Mouse (Mus musculus) hematopoietic stem cell, adult 5-6 weeks (primary cell): ENCODE measurements around the gene Gnl3. TPM values are rescaled to one million over a fixed set of nuclear protein-coding genes. Genes with fewer than 3 reads are reported as not detected.

Experiments
- ATAC-seq, 2 experiments: fragments of 125-278 bp in 1 of 2; replicated peaks in 1 of 2; 2 replicates each; pipeline ENCODE4 v1.8.0; 2016 to 2017; ENCODE audit warnings: inconsistent platforms in 2 of 2, mild to moderate bottlenecking in 2 of 2, moderate number of reproducible peaks in 2 of 2, low read depth in 1 of 2, moderate TSS enrichment in 1 of 2; ENCODE audit not compliant: low FRiP score in 2 of 2, poor library complexity in 2 of 2, severe bottlenecking in 2 of 2, insufficient read depth in 1 of 2, low TSS enrichment in 1 of 2
- total RNA-seq: library from RNA; stranded (forward); fragments of 172-1452, 232-1000 nt; gene quantifications from 2 replicates; pipeline ENCODE4 v1.2.3, GENCODE M21; 2017

Gene Gnl3
- total RNA-seq, 1 experiment from 2014 or later: 449 TPM

DNA sequence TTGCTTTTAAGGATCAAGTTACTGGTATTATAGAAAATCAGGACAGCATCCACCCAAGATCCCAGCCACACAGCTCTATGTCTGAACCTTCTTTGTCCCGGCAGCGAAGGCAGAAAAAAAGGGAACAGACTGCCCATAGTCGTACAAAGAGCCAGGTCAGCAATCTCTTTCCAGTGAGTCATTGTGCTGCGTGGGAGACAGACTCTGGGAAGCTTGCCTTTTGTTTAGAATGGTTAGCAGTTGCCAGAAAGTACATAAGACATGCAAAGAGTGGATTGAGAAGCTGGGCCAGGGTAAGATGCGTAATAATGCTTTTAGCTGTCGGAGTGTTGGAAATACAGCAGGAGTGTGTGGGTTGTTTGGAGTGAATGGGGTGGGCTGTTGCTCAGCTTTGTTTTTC lies 44.7 kb downstream of the Gnl3 start:
- ATAC-seq: no peak

Other genes with a start within 250 kb of the Gnl3 start
- gene Tmem110, start 193.6 kb downstream of the Gnl3 start, total RNA-seq: 7.1 and 8.6 TPM in 2 replicates
- gene Mustn1, start 140.0 kb downstream of the Gnl3 start, total RNA-seq: not detected in 2 replicates
- 0.06 TPM in 1 of 2 replicates, not detected in the other for gene Itih4, start 132.7 kb downstream of the Gnl3 start, total RNA-seq
- gene Itih3, start 95.4 kb downstream of the Gnl3 start, total RNA-seq: not detected in 2 replicates
- not detected in 2 replicates for gene Itih1, start 75.9 kb downstream of the Gnl3 start, total RNA-seq
- gene Nek4, start 67.8 kb downstream of the Gnl3 start, total RNA-seq: 11.2 and 20.8 TPM in 2 replicates
- 30.1 and 44.4 TPM in 2 replicates for gene Glt8d1, start 17.8 kb downstream of the Gnl3 start, total RNA-seq
- 68.9 and 103 TPM in 2 replicates for gene Spcs1, start 17.5 kb downstream of the Gnl3 start, total RNA-seq
- gene Pbrm1, start within 50 bp of the Gnl3 start, total RNA-seq: 80.7 and 82.2 TPM in 2 replicates
- 52.8 and 60.0 TPM in 2 replicates for gene Smim4, start 109.8 kb upstream of the Gnl3 start, total RNA-seq
- gene Nt5dc2, start 111.9 kb upstream of the Gnl3 start, total RNA-seq: 54.5 and 57.9 TPM in 2 replicates
- gene Stab1, start 149.5 kb upstream of the Gnl3 start, total RNA-seq: 0.25 TPM in 1 of 2 replicates, not detected in the other
- gene Tnnc1, start 189.2 kb upstream of the Gnl3 start, total RNA-seq: not detected in 2 replicates
- gene Nisch, start 197.8 kb upstream of the Gnl3 start, total RNA-seq: 101 and 126 TPM in 2 replicates
- gene Sema3g, start 198.7 kb upstream of the Gnl3 start, total RNA-seq: 0.06 and 0.20 TPM in 2 replicates
- 14.6 and 21.7 TPM in 2 replicates for gene Phf7, start 232.2 kb upstream of the Gnl3 start, total RNA-seq
- 58.2 and 72.6 TPM in 2 replicates for gene Bap1, start 232.3 kb upstream of the Gnl3 start, total RNA-seq